Mouse (Mus musculus) lung, postnatal 36 days (tissue): ENCODE measurements around the gene Rasal2.
A peak's percentile ranks its signal among the peaks of the same experiment; 100 is the strongest.

Experiments used
- DNase-seq: peaks from one replicate; pipeline ENCODE4 v3.0.0; 2022; ENCODE audit warnings: mixed read lengths

The Rasal2 gene

DNA sequence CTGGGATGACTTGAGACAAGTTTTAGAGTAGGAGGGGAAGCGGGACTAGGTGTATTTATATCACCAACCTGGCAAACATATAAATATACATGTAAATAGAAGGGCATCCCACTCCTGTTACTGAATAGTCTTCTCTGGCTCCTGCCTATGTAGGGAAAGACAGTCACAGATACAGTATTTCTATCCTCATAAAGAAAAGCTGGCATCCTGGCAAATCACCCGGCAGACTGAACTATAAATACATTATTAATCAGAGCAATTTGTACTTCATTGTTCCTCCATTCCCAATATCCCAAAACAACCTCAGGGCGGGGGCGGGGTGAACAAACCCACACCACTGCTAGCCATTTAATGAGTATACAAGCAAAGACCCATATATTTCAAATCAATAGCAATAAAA, 26.7 kb upstream of the Rasal2 start:
- no peak for DNase-seq

DNA sequence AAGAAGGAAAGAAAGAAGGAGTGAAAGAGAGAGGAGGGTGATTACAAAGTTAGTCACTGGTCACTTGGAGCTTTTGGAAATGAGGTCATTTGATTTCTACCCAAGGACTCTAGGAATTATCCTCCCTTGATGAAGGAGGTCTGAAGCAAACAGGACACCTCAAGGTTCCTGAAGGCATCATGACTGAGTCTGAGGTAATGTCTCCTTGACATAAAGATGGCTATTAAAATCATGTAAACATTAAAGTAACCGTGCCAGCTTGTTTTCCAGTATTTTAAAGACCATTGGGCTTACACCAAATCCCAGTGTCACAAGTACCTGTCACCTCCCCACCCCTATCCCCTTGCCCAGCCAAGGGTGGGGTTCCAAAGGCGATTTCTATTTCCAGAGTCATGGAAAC, 25.9 kb upstream of the Rasal2 start:
- DNase-seq: no peak

DNA sequence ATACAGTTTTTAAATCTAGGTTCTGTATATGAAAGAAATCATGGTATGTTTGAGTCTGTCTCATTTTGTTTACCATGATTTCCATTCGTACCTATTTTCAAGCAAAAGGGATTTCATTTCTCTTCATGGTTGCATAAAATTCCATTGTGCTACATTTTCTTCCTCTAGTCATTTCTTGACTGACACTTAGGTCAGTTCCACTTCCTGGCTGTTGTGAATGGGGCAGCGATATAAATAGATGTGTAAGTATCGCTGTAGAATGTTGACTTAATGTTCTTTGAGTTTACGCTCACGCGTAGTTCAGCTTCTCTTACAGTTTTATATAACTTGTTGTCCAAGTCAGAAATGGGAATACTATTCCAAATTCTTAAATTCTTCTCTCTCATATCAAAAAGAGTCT, 23.5 kb upstream of the Rasal2 start:
- no peak for DNase-seq

DNA sequence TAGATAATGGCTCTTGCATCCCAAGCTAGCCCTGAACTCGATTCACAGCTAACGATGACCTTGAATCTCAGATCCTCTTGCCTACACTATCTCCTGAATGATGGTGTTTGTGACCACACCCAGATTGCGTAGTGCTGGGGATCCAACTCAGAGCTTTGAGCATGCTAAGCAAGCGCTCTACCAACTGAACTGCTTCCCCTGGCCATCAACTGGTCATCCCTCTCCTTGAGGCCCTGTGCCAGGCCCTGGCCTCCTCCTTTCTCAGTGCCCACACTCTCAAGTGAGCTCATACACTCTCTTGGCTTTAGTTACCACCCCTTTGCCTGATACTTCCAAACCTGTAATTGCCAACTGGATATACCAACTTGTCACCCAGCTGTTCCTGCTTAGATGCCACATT, 22.0 kb upstream of the Rasal2 start:
- DNase-seq: no peak

DNA sequence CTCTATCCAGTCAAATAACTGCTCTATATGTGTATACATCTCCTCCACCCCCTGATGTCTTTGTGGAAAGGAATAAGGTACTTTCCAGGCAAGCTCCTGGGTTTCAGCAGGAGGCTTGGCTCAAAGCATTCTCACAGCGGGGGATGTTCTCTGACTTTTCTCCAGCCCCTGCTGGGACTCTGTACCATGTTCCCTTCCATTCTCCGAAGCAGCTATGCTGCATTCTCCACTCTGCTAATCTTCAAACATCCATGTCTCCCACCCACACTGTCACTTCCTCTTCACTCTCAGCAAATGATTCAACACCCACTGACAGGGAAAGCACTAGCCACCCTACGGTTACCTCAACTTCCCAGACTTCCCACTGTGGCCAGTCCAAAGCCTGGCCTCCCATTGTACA, 20.9 kb upstream of the Rasal2 start:
- DNase-seq: no peak

DNA sequence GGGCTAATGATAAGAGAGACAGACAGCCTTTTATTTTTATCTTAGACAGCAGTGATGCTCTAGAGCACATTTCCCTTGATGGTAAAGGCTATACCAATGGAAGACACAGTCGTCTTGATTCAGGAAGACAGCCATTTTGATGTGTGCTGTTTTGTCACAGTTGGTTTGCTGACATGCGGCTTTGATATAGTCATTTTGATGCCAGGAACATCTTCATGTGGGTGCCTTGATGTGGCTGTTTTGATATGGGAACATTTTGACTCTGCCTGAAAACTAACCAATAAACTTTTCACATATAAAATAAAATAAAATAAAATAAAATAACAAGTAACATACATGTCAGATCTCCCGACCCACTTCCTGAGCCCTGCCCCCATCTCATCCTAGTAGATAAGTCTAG, 16.0 kb upstream of the Rasal2 start:
- no peak for DNase-seq

DNA sequence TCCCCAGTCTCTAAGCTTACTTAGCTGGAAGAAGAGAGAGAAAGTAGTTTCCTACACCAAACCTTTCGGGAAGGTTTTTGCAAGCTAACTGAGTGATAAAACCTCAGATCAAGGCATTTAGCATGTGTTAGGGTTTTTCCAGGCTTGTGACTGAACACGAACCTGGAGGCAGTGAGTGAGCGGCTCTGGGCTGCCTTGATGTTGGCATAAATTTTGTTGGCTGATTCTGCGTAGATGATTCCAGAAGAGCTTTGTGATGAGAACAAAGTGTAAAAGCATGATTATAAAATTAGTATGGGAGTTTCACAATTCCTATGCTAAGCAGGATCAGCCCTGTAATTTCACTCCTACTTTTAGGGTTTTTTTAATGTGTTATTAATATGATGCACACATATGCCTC, 15.2 kb upstream of the Rasal2 start:
- DNase-seq: no peak

DNA sequence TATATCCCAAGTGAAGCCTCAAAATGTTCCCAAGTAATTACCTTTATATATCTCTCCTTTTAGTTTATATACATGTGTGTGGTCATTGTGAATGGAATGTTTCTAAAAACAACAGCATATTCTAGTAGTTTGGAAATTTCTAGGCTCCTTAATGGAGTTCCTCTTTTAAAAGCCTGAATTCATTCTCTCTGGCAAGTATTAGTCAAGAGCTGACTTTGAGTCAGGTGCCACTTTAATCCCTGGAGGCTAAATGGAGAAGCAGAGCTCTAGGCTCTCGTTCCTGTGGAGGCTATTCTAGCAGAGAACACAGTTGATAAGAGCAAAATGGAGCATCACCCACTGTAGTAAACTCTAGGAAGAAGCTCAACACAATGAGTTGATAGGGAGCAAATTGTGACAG, 14.5 kb upstream of the Rasal2 start:
- DNase-seq: no peak

DNA sequence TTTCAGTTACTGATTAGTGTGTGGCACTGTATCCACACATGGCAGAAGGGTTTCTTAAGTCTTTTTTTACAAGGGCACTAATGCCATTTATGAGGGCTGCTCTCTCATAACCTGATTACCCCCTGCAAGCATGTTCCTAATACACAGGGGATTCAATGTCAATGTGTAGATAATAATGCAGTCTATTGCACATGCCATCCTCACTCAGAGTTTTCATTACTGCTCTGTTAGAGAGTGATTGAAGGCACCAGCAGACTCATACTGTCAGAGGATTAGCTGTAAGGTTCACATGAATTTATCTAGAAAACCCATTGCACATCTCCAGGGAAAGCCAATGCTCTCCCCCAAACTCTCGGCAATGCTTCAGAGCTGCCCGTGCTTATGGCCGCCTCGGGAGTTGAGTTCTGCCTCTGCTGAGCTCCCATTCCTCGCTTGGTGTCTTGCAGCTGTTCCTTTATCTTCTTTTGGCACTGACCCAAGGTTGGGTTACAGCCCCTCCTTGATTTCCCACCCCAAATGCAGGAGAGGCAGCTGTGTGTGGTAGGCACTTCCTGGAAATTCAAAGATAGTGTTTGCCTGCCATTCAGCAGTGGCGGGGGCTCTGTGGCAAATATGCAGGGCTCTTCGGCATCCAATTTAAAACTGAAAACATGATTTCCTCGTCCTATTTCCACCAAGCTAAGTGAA, 13.5 kb upstream of the Rasal2 start:
- peak; percentile 30 for DNase-seq

DNA sequence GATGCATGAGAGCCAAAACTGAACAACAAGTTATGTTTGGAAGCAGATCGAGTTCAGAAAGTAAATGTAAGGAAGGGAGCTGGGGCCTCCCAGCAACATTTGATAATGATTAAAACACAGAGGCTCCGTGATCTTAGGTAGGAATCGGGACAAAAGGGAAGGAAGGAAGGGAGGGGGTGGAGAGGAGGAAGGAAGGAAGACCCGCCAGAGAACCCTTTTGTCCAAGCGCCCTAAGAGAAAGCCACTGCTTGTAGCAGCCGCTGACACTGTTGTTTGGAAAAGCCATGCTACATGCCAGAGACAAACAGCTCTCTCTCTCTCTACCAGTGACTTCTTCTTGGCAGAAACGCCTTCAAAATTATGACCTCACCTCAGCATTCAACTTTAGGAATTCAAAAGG, 5.5 kb upstream of the Rasal2 start:
- DNase-seq: peak; percentile 76

DNA sequence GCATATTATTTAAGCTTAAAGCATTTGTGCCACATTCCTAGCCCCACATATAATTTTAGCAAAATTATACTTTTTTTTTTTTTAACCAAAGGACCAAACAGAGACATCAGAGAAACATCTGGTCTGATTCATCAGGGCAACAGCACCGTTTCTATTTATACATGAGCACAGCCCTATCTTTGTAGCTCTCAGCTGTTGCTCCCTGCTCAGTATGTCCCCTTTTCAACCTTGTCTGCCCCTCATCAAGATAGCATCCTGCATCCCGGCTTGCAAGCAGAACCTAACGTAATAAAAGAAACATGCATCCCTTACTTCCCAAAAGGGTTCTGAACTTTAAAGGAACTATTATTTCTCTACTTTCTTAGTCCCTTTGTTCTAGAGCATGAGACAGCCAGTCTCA, 5.0 kb upstream of the Rasal2 start:
- DNase-seq: no peak

DNA sequence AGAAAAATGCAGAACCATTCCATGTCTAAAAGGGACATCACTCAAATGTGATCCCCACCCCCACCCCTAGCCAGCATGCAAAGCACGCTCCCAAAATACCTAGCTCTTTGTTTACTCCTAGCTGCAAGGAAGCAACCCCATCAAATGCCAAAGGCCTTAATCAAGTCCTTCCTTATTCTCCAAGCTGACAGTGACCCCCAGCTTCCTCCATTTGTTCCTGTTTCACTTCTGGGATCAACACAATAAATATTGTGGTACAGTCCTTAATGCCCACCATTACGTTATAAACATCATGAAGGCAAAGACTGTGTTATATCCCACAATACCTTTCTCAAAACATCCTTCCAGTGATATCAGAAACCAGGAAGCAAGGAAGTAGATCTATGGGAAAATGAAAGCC, 4.2 kb upstream of the Rasal2 start:
- peak; percentile 33 for DNase-seq

DNA sequence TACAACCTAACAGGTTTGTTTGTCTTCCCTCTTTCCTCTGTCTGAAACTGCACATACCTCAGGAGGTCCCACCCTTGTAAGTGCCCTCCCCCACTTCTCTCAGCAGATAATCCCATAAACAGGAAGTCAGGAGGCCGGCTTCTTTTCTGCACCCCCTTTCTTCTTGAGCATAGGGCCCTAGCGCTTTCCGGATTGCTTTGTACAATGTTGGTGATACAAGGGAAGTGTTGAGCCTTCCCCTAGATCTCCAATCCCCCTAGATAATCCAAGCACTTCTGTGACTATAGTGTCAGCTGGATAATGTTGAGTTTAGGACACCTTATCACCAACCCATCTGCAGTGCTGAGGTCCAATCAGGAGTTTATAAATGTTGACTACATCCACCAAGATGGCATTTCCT, 3.4 kb upstream of the Rasal2 start:
- peak; percentile 13 for DNase-seq

DNA sequence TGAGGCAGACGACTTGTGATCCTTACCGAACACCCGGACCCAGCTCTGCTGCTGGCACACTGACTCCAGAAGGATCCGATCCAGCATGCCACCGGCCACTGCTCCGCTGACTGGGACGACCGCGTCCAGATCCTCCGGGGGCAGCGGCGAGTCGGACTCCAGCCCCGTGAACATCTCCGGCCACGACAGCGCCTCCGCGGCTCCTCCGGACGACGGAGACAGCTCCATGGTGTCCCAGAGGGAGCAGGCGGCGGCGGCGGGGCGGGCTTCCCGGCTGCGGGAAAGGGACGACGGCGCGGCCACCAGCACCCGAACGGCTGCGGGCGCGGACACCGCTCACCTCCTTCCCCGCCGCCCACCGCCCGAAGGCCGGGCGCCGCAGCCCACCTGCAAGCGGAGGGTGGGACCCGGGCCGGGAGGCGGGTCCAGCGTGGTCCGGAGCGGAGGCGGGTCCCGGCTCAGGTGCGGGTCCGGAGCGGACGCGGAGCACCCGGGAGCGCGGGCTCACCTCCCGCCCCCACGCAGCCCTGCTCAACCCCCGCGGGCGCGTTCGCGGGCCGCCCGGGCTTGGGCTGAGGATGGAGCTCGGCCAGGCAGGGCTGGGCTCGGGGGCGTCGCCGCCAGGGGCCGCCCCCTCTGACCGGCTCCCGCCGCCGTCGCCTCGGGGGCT, 549 bp downstream of the Rasal2 start:
- peak; percentile 64 for DNase-seq

DNA sequence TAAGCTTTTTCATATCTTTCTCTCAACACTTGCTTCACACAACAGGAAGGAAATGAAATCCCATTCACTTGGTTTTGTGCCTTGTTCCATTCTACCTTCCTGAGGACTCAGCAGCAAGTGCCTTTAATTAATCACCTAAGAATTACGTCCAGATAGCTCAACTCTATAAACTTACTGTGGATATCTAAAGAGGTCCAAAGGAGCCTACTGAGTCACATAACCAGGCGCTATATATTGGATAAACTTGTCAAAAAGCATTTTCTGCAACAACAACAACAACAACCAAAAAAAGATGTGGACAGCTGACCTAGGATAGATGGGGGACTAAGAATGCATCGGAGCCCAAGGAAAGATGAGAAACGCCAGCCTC, 1.1 kb downstream of the Rasal2 start:
- no peak for DNase-seq

DNA sequence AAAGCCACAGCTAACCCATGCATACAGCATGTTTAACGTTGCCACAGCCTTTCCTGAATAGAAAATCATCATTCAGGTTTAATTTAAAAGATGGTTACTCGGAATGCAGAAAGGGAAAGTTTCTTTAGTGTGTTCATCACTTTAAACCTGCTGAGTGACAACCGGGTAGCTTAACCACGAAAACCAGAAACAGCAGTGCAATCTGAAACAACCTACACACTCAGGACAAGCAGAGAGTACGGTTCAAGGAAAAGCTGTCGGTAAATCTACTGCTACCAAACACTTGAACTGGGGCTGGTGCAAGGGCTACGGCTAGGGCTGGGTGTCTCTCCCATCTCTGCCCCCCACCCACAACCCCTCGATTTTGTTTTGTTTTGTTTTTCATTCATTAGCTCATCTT, 1.5 kb downstream of the Rasal2 start:
- DNase-seq: no peak

DNA sequence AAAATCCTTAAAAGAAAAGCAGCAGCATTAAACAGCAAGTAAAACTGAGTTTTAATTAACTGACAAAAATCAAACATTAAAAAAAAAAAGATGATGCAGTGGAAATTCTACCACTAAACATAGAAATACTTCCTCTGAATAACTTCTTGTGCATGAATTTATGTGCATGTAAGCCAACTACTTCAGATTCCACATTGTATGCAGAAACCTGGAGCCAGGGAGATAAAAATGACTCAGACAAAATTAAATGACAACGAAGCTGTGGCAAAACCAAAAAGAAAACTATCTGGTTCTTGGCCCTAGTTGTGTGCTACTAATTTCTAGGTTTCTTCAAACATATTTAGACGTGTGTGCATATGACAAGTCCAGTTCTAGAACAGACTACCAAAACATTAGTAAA, 2.7 kb downstream of the Rasal2 start:
- no peak for DNase-seq

DNA sequence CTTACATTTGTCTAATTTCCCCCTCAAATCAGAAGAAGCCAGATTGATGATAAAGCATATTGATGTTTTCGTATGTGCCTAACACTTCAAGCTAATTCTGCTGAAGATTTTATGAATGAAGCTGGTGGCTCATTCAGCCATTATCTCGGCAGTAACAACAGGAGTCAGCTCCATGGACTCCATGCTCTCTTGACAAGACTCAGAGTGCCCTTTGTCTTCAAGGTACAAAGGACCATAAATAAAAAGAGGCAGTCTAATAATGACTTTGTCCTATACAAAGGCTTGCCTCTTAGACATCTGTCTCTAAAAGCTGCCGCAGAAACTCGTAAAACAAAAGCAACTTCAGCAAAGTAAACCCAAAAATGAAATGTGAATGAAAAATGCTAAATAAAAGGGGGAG, 24.4 kb downstream of the Rasal2 start:
- DNase-seq: no peak

DNA sequence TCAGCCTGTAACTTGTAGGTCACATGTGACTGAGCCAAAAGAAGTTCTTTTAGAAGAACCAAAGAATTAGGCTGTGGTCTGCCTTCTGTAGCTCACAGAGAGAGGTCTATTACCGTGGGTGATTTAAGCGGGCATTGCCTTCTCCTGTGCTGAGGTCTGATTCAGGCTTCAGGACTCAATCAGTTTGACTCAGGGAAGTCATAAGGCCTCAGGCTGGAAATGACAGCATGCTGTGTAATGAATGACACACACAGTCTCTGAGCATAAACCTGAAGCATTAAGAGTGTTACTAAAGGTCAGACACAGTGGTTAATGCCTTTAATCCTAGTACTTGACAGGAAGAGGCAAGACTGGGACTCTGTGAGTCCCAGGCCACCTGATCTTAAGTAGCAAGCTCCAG, 31.7 kb downstream of the Rasal2 start:
- no peak for DNase-seq

DNA sequence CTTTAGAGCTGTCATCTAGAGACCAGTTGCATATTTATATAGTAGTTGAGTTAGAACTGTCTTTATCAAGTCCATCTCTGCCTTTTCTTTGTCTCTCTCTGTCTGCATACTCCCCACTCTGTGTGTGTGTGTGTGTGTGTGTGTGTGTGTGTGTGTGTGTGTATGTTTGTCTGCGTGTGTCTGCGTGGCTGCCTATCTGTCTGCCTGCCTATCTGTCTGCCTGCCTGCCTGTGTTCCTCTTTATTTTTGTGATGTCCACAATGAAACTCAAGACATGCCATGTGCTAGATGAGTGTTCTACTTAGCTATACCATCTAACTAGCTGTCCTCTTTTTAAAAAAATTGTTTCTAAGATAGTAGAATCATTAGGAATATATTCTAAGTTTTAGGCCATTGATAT, 42.0 kb downstream of the Rasal2 start:
- DNase-seq: no peak

DNA sequence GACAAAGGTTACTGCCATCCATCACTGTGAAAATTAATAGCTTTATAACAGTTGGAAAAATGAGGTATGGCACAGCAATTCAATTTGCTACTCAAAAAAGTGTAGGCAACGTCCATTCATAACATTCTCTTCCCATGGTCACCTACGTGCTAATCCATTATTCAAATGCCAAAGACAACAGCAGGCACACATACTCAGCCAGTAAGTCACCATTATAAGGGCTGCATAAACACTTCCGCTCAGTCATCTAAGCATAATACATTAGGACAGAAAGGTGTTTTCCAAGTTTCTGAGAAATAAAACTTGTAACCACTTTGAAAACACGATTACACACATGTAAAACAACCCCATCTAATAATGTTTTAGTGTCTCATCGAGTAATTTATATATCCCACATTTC, 44.1 kb downstream of the Rasal2 start:
- DNase-seq: no peak

DNA sequence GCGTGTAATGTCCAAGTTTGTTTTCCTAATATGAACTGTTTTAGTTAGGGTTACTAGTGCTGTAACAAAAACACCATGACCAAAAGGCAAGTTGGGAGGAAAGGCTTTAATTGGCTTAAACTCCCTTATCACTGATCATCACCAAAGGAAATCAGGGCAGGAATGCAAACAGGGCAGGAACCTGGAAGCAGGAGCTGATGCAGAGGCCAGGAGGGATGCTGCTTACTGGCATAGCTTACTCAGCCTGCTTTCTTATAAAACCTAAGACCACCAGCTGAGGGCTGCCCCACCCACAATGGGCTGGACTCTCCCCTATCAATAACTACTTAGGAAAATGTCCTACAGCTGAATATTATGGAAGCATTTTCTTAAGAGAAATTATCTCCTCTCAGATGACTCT, 65.7 kb downstream of the Rasal2 start:
- no peak for DNase-seq

DNA sequence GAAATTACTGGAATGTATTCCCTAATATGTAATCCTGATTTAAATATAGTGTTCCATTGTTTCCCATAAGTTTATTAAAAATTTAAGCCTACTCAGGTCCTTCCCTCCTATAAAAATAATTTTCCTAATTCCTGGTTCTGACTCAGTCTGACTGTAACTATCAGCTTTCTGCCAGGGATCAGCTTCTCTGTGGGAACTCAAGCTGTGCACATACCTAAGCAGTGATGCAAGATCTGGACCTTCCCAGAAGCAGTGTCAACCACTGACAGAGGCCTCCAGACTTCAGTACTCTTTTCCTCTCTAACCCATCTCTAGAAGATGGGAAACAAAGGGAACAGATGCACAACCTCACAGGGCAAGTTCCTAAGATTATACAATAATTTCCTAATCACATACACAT, 68.9 kb downstream of the Rasal2 start:
- peak; percentile 19 for DNase-seq

DNA sequence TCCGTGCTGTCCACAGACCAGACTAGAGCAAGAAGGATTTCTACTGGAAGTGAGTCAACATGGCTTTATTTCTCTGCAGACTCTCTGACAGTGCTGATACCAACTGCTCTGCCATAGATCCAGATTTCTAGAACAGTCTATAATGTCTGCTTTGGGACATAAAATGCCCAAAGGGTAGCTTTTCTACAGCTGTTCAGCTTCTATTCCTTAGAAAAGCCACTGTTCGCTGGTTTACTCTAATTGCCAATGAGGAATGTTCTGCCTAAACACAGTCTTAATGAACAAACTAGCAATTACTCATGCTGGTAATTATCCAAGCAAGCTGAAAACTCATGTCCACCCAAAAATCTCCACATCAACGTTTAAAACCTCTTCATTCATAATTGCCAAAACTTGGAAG, 77.6 kb downstream of the Rasal2 start:
- no peak for DNase-seq

DNA sequence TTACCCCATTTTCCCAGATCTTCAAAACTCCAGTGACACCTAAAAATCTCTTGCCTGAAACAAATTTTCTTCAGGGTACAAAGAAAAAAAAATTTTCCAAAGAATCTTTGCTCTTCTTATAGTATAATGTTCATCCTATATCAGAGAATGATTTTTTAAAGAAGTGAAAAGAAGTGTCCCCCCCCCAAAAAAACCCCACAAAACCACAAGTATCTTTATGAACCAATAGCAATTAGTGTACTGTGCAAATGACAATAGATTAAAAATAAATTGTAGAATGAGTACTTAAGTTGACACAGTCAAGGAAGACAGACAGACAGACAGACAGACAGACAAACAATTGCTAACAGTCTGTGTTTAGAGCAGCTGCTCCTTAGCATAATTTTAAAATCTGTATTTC, 84.3 kb downstream of the Rasal2 start:
- no peak for DNase-seq
